In genomic region chr5:121184945-121185551, GRCm38 (mm10) we compare ENCODE assay signal across 8 mouse cellular contexts. TPM values are rescaled to one million over a fixed set of nuclear protein-coding genes. Genes with fewer than 3 reads are reported as not detected.
DNase-seq lines count a peak whose midpoint lies in the region; ATAC-seq and TF ChIP-seq lines count a peak whose summit lies in the region.

No protein-coding gene starts in this region.

- H3K4me1 ChIP-seq in heart, postnatal 0 days (ENCODE audit: control insufficient read depth, insufficient read depth): peaks cover 73% of the 10 kb centered on the region
- peaks cover 90% of the 10 kb centered on the region for H3K4me1 ChIP-seq in liver, embryonic 13.5 days (replicated peaks)

- 0 out of 2 replicates have a peak overlapping the region, but pooled peaks have one; percentile 1 for H3K4me3 ChIP-seq in heart, postnatal 0 days (ENCODE audit: low read depth, low read length)
- peak overlapping the region; percentile 18; the same call in 1 of the 2 replicates for H3K4me3 ChIP-seq in liver, embryonic 13.5 days (replicated peaks)

- H3K27ac ChIP-seq in heart, postnatal 0 days (ENCODE audit: low read depth): peak overlapping the region; percentile 74
- peak overlapping the region; percentile 84 for H3K27ac ChIP-seq in liver, embryonic 13.5 days

- peak overlapping the region; percentile 43 for H3K4me2 ChIP-seq in heart, postnatal 0 days (ENCODE audit: low read depth, low read length)
- peak overlapping the region; percentile 56 for H3K4me2 ChIP-seq in liver, embryonic 13.5 days

- peak; percentile 39 for DNase-seq in kidney, adult 9 months
- no peak for DNase-seq in kidney, adult 18-20 months
- DNase-seq in cerebellum, postnatal 14 days: peak; percentile 43 to 47
- DNase-seq in heart, postnatal 0 days (ENCODE audit: low spot score): peak; percentile 51
- DNase-seq in liver, embryonic 13.5 days: peak; percentile 62
- DNase-seq in spleen, postnatal 4 days (ENCODE audit: low spot score in 2 of 2): no peak
- DNase-seq in gastrocnemius, postnatal 10 days: no peak
- DNase-seq in ovary, postnatal 14 days (ENCODE audit: low spot score): no peak

- no peak for TF ChIP-seq EP300 in heart, postnatal 0 days (IDR thresholded peaks at IDR 0.05; ENCODE audit: low read depth)

- no peaks in the 10 kb centered on the region for H3K27me3 ChIP-seq in heart, postnatal 0 days (ENCODE audit: control insufficient read depth, insufficient read depth, low read length)
- H3K27me3 ChIP-seq in liver, embryonic 13.5 days: no peaks in the 10 kb centered on the region

- no peaks in the 10 kb centered on the region for H3K9me3 ChIP-seq in heart, postnatal 0 days (replicated peaks; ENCODE audit: control insufficient read depth, low read length)
- no peaks in the 10 kb centered on the region for H3K9me3 ChIP-seq in liver, embryonic 13.5 days (replicated peaks)

- ATAC-seq in heart, postnatal 0 days (ENCODE audit: insufficient read depth, low read depth): peak; percentile 40
- peak; percentile 79 for ATAC-seq in liver, embryonic 13.5 days (ENCODE audit: low read depth)

- WGBS in heart, postnatal 0 days: 7% methylated on average over 11 of the region's 11 CpGs
- WGBS in liver, embryonic 13.5 days (ENCODE audit: insufficient replicate concordance): 17% methylated on average over 11 of the region's 11 CpGs

- H3K9ac ChIP-seq in heart, postnatal 0 days (replicated peaks; ENCODE audit: low read depth, low read length): peak overlapping the region; percentile 24; the same call in 1 of the 2 replicates
- peak overlapping the region; percentile 58; the same call in 1 of the 2 replicates for H3K9ac ChIP-seq in liver, embryonic 13.5 days

- no peak for TF ChIP-seq CTCF in heart, postnatal 0 days (IDR thresholded peaks at IDR 0.05; ENCODE audit: low read depth)

- H3K36me3 ChIP-seq in heart, postnatal 0 days (replicated peaks; ENCODE audit: control insufficient read depth, insufficient read depth, low read length): no peaks in the 10 kb centered on the region
- no peaks in the 10 kb centered on the region for H3K36me3 ChIP-seq in liver, embryonic 13.5 days

RNA-seq across cellular contexts. Expression of gene Ptpn11, which starts 6.1 kb away (rescaled TPM):
- total RNA-seq in heart, postnatal 0 days (2014; rRNA removed; ENCODE audit: low replicate concordance): 45.0 and 45.5 TPM in 2 replicates
- 23.9 and 24.7 TPM in 2 replicates for polyA plus RNA-seq in heart, postnatal 0 days (2015; fragmentation: Nextera tagmentation; extraction: Ambion mirVana)
- polyA plus RNA-seq in liver, embryonic 13.5 days (2015; fragmentation: Nextera tagmentation; extraction: Ambion mirVana): 12.5 TPM in 2 replicates
- total RNA-seq in gastrocnemius, postnatal 10 days (2021): 10 to 100 TPM; 68.7 to 72.8 TPM

RNA-seq across cellular contexts. Expression of gene Rpl6, which starts 19.2 kb away (rescaled TPM):
- total RNA-seq in heart, postnatal 0 days (2014; rRNA removed; ENCODE audit: low replicate concordance): 472 and 482 TPM in 2 replicates
- 287 and 306 TPM in 2 replicates for polyA plus RNA-seq in heart, postnatal 0 days (2015; fragmentation: Nextera tagmentation; extraction: Ambion mirVana)
- polyA plus RNA-seq in liver, embryonic 13.5 days (2015; fragmentation: Nextera tagmentation; extraction: Ambion mirVana): 556 and 610 TPM in 2 replicates
- 100 to 1,000 TPM; 744 to 776 TPM for total RNA-seq in gastrocnemius, postnatal 10 days (2021)

RNA-seq across cellular contexts. Expression of gene Hectd4, which starts 35.0 kb away (rescaled TPM):
- 18.8 and 19.5 TPM in 2 replicates for total RNA-seq in heart, postnatal 0 days (2014; rRNA removed; ENCODE audit: low replicate concordance)
- polyA plus RNA-seq in heart, postnatal 0 days (2015; fragmentation: Nextera tagmentation; extraction: Ambion mirVana): 1.8 and 2.0 TPM in 2 replicates
- polyA plus RNA-seq in liver, embryonic 13.5 days (2015; fragmentation: Nextera tagmentation; extraction: Ambion mirVana): 6.9 and 7.6 TPM in 2 replicates
- 10 to 100 TPM; 12.7 to 16.6 TPM for total RNA-seq in gastrocnemius, postnatal 10 days (2021)

Comparison
In these comparisons a context has a peak if more than half of its experiments do, and no peak if none do; other contexts are left out.
1. DNase-seq: peak in kidney, adult 9 months (single experiment), cerebellum, postnatal 14 days (2 of 2), heart, postnatal 0 days (single experiment) and liver, embryonic 13.5 days (single experiment); none in kidney, adult 18-20 months (single experiment), spleen, postnatal 4 days (0 of 2), gastrocnemius, postnatal 10 days (single experiment) and ovary, postnatal 14 days (single experiment).